Mouse (Mus musculus): ENCODE measurements around the gene Angptl6.

- no peak for TF ChIP-seq CTCF (IDR thresholded peaks at IDR 0.05; ENCODE audit: low read depth)
- no peak for TF ChIP-seq EP300 (optimal IDR thresholded peaks at IDR 0.05)
Observed at GRCm38 (mm10) chr9:20866879-20867278, 12.6 kb downstream of the Angptl6 start.

Measured in stomach, postnatal 0 days (tissue).